ENCODE assay signal across 8 mouse cellular contexts in genomic region chr11:86757480-86758371, GRCm38 (mm10). TPM values are rescaled to one million over a fixed set of nuclear protein-coding genes. Genes with fewer than 3 reads are reported as not detected.
DNase-seq lines count a peak whose midpoint lies in the region; ATAC-seq lines count a peak whose summit lies in the region.

Cltc (minus strand) TSS chr11:86757565.

- H3K4me1 ChIP-seq in forebrain, embryonic 14.5 days (ENCODE audit: control insufficient read depth, insufficient read depth, low read length): peaks cover 12% of the 10 kb centered on the region
- peaks cover 40% of the 10 kb centered on the region for H3K4me1 ChIP-seq in neural tube, embryonic 15.5 days

- no peaks in the 10 kb centered on the region for H3K27me3 ChIP-seq in forebrain, embryonic 14.5 days (replicated peaks; ENCODE audit: control insufficient read depth, insufficient read depth, low read length)
- no peaks in the 10 kb centered on the region for H3K27me3 ChIP-seq in neural tube, embryonic 15.5 days (replicated peaks)

- no peaks in the 10 kb centered on the region for H3K9me3 ChIP-seq in forebrain, embryonic 14.5 days (replicated peaks; ENCODE audit: control insufficient read depth, low read length)
- no peaks in the 10 kb centered on the region for H3K9me3 ChIP-seq in neural tube, embryonic 15.5 days (replicated peaks)

- H3K27ac ChIP-seq in forebrain, embryonic 14.5 days (ENCODE audit: low read depth, low read length): peak within 1 kb of the TSS; percentile 97
- peak within 1 kb of the TSS; percentile 99 for H3K27ac ChIP-seq in neural tube, embryonic 15.5 days (replicated peaks)

- under 1% methylated on average over 73 of the region's 73 CpGs for WGBS in forebrain, embryonic 14.5 days
- under 1% methylated on average over 73 of the region's 73 CpGs for WGBS in neural tube, embryonic 15.5 days

- peak within 1 kb of the TSS; percentile 93 for H3K4me2 ChIP-seq in forebrain, embryonic 14.5 days (ENCODE audit: low read length)
- H3K4me2 ChIP-seq in neural tube, embryonic 15.5 days: peak within 1 kb of the TSS; percentile 94

- ATAC-seq in forebrain, embryonic 14.5 days: peak; percentile 97
- peak; percentile 97 for ATAC-seq in neural tube, embryonic 15.5 days (ENCODE audit: low FRiP score)

- intact Hi-C loops in heart, postnatal 14 days (cut with DNase I): loop anchor here (2.0 to 5.0 kb wide), 3 partner anchors 35 to 73 kb away; partner anchors contain the start of gene Dhx40

- H3K4me3 ChIP-seq in forebrain, embryonic 14.5 days (ENCODE audit: low read depth, low read length): peak within 1 kb of the TSS; percentile 92
- peak within 1 kb of the TSS; percentile 94 for H3K4me3 ChIP-seq in neural tube, embryonic 15.5 days (replicated peaks)

- H3K9ac ChIP-seq in forebrain, embryonic 14.5 days (ENCODE audit: low read length): peak within 1 kb of the TSS; percentile 89
- H3K9ac ChIP-seq in neural tube, embryonic 15.5 days (replicated peaks): peak within 1 kb of the TSS; percentile 96

- peak; percentile 99 for DNase-seq in ES-CJ7 (ENCODE audit: low read depth, low spot score)
- peak; percentile 96 for DNase-seq in cerebellum, adult 11 months
- DNase-seq in forebrain, embryonic 14.5 days (ENCODE audit: low spot score): peak; percentile 99
- DNase-seq in heart, postnatal 14 days: peak; percentile 96 to 97
- DNase-seq in layer of hippocampus, adult 11-12 months (ENCODE audit: low spot score): peak; percentile 98
- DNase-seq in lung, adult 18-20 months: peak; percentile 96 to 97
- peak; percentile 98 for DNase-seq in testis, postnatal 14 days (ENCODE audit: low spot score)

- no peaks in the 10 kb centered on the region for H3K36me3 ChIP-seq in forebrain, embryonic 14.5 days (ENCODE audit: control insufficient read depth, insufficient read depth, low read length)
- H3K36me3 ChIP-seq in neural tube, embryonic 15.5 days: no peaks in the 10 kb centered on the region

RNA-seq across cellular contexts. Expression of gene Cltc, which starts in this region (rescaled TPM):
- 138 and 159 TPM in 2 replicates for polyA plus RNA-seq in forebrain, embryonic 14.5 days (2014; fragmentation: Nextera tagmentation; extraction: Ambion mirVana)
- 100 to 1,000 TPM; 159 to 171 TPM for total RNA-seq in heart, postnatal 14 days (2021)
- 147 and 153 TPM in 2 replicates for polyA plus RNA-seq in neural tube, embryonic 15.5 days (2015; fragmentation: Nextera tagmentation; extraction: Ambion mirVana)

Comparison
In these comparisons a context has a peak if more than half of its experiments do, and no peak if none do; other contexts are left out.
1. Peak in every context shown above with its lines: DNase-seq, ATAC-seq, H3K4me3 ChIP-seq and H3K27ac ChIP-seq.